Mouse (Mus musculus) cortical plate, adult 2 months (tissue): Measurements from ENCODE around the gene Tmem184b.

Experiments used
- CTCF ChIP-seq: fragments of 200-500 bp; IDR thresholded peaks from 2 replicates; pipeline ENCODE4 v1.5.1; 2011; ENCODE audit warnings: mild to moderate bottlenecking, control low read depth, low read length; ENCODE audit not compliant: insufficient read depth; ENCODE audit errors: extremely low read depth
- POLR2A ChIP-seq: fragments of 200-500 bp; IDR thresholded peaks from 2 replicates; pipeline ENCODE4 v1.6.1; 2011; ENCODE audit warnings: mild to moderate bottlenecking, low read length, control low read depth; ENCODE audit not compliant: insufficient read depth; ENCODE audit errors: extremely low read depth

DNA sequence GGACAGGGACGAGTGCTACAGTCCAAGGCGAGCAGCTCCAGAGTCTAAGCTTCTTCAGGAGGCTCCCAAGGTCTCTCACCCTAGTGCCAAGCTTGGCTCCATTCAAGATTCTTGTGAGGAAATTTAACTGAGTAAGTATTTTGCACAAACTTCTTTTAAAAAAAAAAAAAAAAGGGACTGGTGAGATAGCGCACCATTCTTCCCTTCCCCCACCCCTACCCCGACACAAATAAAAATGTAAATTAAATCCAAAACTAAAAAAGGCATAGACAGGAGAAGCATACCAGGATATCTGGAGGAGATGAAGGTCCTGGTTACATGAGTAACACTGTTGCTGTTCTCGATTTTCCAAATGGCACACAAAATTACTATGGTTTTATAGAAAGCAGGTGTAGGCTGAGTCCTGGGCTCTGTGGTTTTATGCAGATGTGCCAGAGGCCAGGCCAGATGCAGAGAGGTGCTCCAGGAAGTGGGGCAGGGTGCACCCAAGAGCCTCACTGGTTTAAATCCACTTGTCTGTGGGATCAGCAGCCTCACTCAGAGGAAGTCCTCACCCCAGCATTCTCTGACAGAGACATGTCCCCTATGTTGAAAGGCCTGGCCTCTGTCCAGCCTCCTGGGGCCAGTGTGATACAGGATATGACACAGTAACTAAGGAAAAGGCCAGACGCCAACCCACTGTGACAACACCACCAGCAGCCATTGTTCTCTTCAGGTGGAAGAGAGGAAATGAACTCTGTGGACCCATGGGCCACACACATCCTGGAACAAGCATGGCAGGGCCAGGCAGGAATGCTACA, 80.2 kb downstream of the Tmem184b start:
- TF ChIP-seq CTCF = no peak
- TF ChIP-seq POLR2A = no peak
